Mouse (Mus musculus): ENCODE results near the gene Smtn.

- TF ChIP-seq MAFK (IDR thresholded peaks at IDR 0.05; ENCODE audit: insufficient read depth, low read depth, low read length) (no peak), ZC3H11A (IDR thresholded peaks at IDR 0.05; ENCODE audit: borderline replicate concordance, low read depth, low read length) (no peak)
Observed at GRCm38 (mm10) chr11:3517846-3518732, 22.3 kb downstream of the Smtn start.
